Mouse (Mus musculus) testis, adult 2 months (tissue): Measurements from ENCODE around the gene Nbeal2.

Source experiments
- CTCF ChIP-seq: fragments of 200-500 bp; IDR thresholded peaks from 2 replicates; pipeline ENCODE4 v1.5.1; 2012; ENCODE audit warnings: low read depth, mild to moderate bottlenecking, inconsistent platforms, low read length, moderate library complexity; ENCODE audit not compliant: control insufficient read depth, insufficient read depth, insufficient replicate concordance
- POLR2A ChIP-seq: fragments of 200-500 bp; IDR thresholded peaks from 2 replicates; pipeline ENCODE4 v1.6.1; 2012; ENCODE audit warnings: low read depth, mild to moderate bottlenecking, inconsistent platforms, low read length, moderate library complexity; ENCODE audit not compliant: control insufficient read depth

DNA sequence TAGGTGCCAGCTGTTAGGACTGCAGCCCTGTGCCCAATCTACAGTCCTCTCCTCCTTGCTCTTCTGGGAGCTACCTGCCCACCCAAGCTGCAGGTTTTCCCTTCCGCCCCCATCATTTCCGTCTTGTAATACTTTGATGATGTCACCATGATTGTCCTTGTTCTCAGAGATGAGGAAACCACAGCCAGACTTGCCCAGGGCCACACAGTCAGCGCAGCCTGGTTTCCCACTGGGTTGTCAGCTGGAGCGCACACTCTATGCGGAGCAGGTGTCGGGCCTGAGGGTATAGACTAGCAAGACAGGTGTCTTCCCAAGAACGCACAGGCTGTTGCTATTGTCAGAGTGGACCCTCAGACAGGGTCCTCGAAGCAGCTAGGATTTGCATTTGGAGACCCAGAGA, 31.2 kb upstream of the Nbeal2 start:
- no peak for TF ChIP-seq CTCF
- no peak for TF ChIP-seq POLR2A
